In the genomic region with DNA sequence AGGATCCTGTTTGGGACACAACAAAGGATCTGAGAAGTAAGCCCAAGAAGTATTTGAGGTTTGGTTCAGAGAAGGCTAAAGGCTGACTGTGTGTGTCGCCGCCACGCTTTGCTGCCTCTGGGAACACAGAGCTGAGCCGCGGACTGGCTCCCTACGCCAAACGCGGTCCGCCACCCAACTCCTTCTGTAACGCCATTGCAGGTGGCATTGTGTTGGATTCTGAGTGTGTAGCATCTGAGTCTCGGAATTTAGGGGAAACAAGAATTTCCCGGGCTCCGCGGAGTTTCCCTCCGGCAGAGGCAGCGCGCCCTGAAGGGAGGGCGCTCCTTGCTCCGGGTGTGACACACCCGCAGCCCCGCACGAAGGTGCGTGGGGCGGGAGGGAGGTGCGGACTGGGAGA, we compare ENCODE assay signal across 9 mouse cellular contexts. TPM values are rescaled to one million over a fixed set of nuclear protein-coding genes. Genes with fewer than 3 reads are reported as not detected.
DNase-seq lines count a peak whose midpoint lies in the region; ATAC-seq and TF ChIP-seq lines count a peak whose summit lies in the region.
"Had no signal": no experiment of that assay in that cellular context is flagged by ENCODE, and none has a peak within 500 bp of the region (broad histone marks: within the 10 kb centered on the region; RNA-seq: fewer than 3 reads in every experiment).

No protein-coding gene starts in this region.

- peaks cover 4 to 25% of the 10 kb centered on the region in 2 experiments for H3K4me1 ChIP-seq in CH12.LX (ENCODE audit: control insufficient read depth in 1 of 2, insufficient read depth in 2 of 2)
- H3K4me1 ChIP-seq in forebrain, embryonic 11.5 days (replicated peaks; ENCODE audit: control insufficient read depth, insufficient read depth, low read length), result peaks cover 20% of the 10 kb centered on the region
- peaks cover 42% of the 10 kb centered on the region for H3K4me1 ChIP-seq in limb, embryonic 12.5 days (replicated peaks)
- peaks cover 13% of the 10 kb centered on the region for H3K4me1 ChIP-seq in small intestine, adult 2 months (ENCODE audit: control insufficient read depth, insufficient read depth, insufficient read length, low read length)

- peak; percentile 4; the same call in 1 of the 2 replicates for ATAC-seq in frontal cortex, adult (ENCODE audit: low TSS enrichment)
- no peak for ATAC-seq in forebrain, embryonic 11.5 days (replicated peaks; ENCODE audit: low FRiP score)
- no peak for ATAC-seq in limb, embryonic 12.5 days (ENCODE audit: insufficient number of reproducible peaks, insufficient read depth, low FRiP score, low TSS enrichment, low read depth)

- TF ChIP-seq CTCF in CH12.LX (conservative IDR thresholded peaks at IDR 0.05 in 1 of 2, IDR thresholded peaks at IDR 0.05 in 1 of 2; ENCODE audit: low read depth in 2 of 2, low read length in 2 of 2), result no peak
- no peak for TF ChIP-seq CTCF in small intestine, adult 2 months (IDR thresholded peaks at IDR 0.05; ENCODE audit: extremely low read depth, insufficient read length, insufficient replicate concordance, low read depth, low read length)

- peak overlapping the region; percentile 57; the same call in 1 of the 2 replicates for H3K27ac ChIP-seq in CH12.LX (ENCODE audit: insufficient read depth, low read depth)
- H3K27ac ChIP-seq in forebrain, embryonic 11.5 days (ENCODE audit: low read depth, low read length), result peak overlapping the region; percentile 25; the same call in 1 of the 2 replicates
- H3K27ac ChIP-seq in limb, embryonic 12.5 days, result peak overlapping the region; percentile 90
- H3K27ac ChIP-seq in small intestine, adult 2 months (ENCODE audit: insufficient read depth, low read depth, low read length), result peak overlapping the region; percentile 23

- no peak for DNase-seq in frontal cortex, postnatal 14 days (ENCODE audit: low spot score in 2 of 2)
- DNase-seq in CH12.LX (ENCODE audit: extremely low read depth), result no peak
- no peak for DNase-seq in forebrain, embryonic 11.5 days (ENCODE audit: low spot score)
- DNase-seq in urinary bladder, adult 2 months (ENCODE audit: low spot score), result no peak
- no peak for DNase-seq in frontal cortex, postnatal 10 days (ENCODE audit: low spot score in 2 of 2)

- 0% methylated on average over 21 of the region's 25 CpGs for WGBS in forebrain, embryonic 11.5 days
- WGBS in limb, embryonic 12.5 days, result under 1% methylated on average over 25 of the region's 25 CpGs
- WGBS in small intestine, adult 2 months, result 2% methylated on average over 25 of the region's 25 CpGs

- peak overlapping the region; percentile 67 to 75 (median 73) for H3K4me3 ChIP-seq in CH12.LX (replicated peaks in 1 of 3; ENCODE audit: low read depth in 2 of 3, low read length in 2 of 3, poor library complexity in 1 of 3)
- peak overlapping the region; percentile 63 for H3K4me3 ChIP-seq in forebrain, embryonic 11.5 days (ENCODE audit: low read depth, low read length)
- H3K4me3 ChIP-seq in limb, embryonic 12.5 days (replicated peaks), result peak overlapping the region; percentile 72
- peak overlapping the region; percentile 64 for H3K4me3 ChIP-seq in small intestine, adult 2 months (ENCODE audit: low read depth, low read length)

- dilution Hi-C loops in CH12.LX (cut with MboI; ENCODE audit: extremely low pct_ligation_motif_present, extremely low pct_unique_long_range_greater_than_20kb, low sequenced_read_pairs), result no loop called here

- no peaks in the 10 kb centered on the region for H3K36me3 ChIP-seq in CH12.LX (replicated peaks in 1 of 2; ENCODE audit: control insufficient read depth in 1 of 2, insufficient read depth in 1 of 2, low read length in 1 of 2)
- H3K36me3 ChIP-seq in forebrain, embryonic 11.5 days (ENCODE audit: control insufficient read depth, insufficient read depth, low read length), result no peaks in the 10 kb centered on the region
- H3K36me3 ChIP-seq in limb, embryonic 12.5 days, result no peaks in the 10 kb centered on the region
- no peaks in the 10 kb centered on the region for H3K36me3 ChIP-seq in small intestine, adult 2 months (ENCODE audit: control insufficient read depth, insufficient read depth, low read length)
- H3K36me3 ChIP-seq: G1E had no signal

- TF ChIP-seq EP300 in CH12.LX (IDR thresholded peaks at IDR 0.05; ENCODE audit: low read length), result no peak

- peaks cover 28% of the 10 kb centered on the region for H3K79me2 ChIP-seq in CH12.LX (replicated peaks; ENCODE audit: control insufficient read depth, extremely low read depth, insufficient read depth, poor library complexity, severe bottlenecking)

- in situ Hi-C loops in CH12.LX (cut with MboI; ENCODE audit: low pct_ligation_motif_present, low pct_unique_long_range_greater_than_20kb, low sequenced_read_pairs), result loop anchor here (25.0 kb wide), 3 partner anchors 515 to 1565 kb away; no protein-coding TSS in a partner anchor

- H3K27me3 ChIP-seq in CH12.LX (replicated peaks), result no peaks in the 10 kb centered on the region
- peaks cover 34% of the 10 kb centered on the region for H3K27me3 ChIP-seq in forebrain, embryonic 11.5 days (ENCODE audit: control insufficient read depth, insufficient read depth, low read length)
- peaks cover 27% of the 10 kb centered on the region for H3K27me3 ChIP-seq in limb, embryonic 12.5 days
- peaks cover 56% of the 10 kb centered on the region for H3K27me3 ChIP-seq in small intestine, adult 2 months (ENCODE audit: control insufficient read depth, insufficient read depth, low read length)

- peak overlapping the region; percentile 41 for H3K9ac ChIP-seq in CH12.LX (ENCODE audit: insufficient read depth, low read depth)
- peak overlapping the region; percentile 67 for H3K9ac ChIP-seq in forebrain, embryonic 11.5 days (ENCODE audit: low read length)
- peak overlapping the region; percentile 89 for H3K9ac ChIP-seq in limb, embryonic 12.5 days (replicated peaks)

- no peaks in the 10 kb centered on the region for H3K9me3 ChIP-seq in CH12.LX (replicated peaks; ENCODE audit: low read length)
- H3K9me3 ChIP-seq in forebrain, embryonic 11.5 days (ENCODE audit: control insufficient read depth, low read length), result no peaks in the 10 kb centered on the region
- no peaks in the 10 kb centered on the region for H3K9me3 ChIP-seq in limb, embryonic 12.5 days

- TF ChIP-seq RAD21 in CH12.LX (IDR thresholded peaks at IDR 0.05; ENCODE audit: low read depth, low read length), result no peak

- no peak for TF ChIP-seq POLR2A in CH12.LX (IDR thresholded peaks at IDR 0.05; ENCODE audit: low read depth, low read length)
- no peak for TF ChIP-seq POLR2A in small intestine, adult 2 months (IDR thresholded peaks at IDR 0.05; ENCODE audit: low read depth, low read length)

- peak overlapping the region; percentile 87 for H3K4me2 ChIP-seq in CH12.LX (ENCODE audit: insufficient read depth, low read depth, poor library complexity, severe bottlenecking)
- peak overlapping the region; percentile 98 for H3K4me2 ChIP-seq in forebrain, embryonic 11.5 days (ENCODE audit: low read depth, low read length, severe bottlenecking)
- peak overlapping the region; percentile 90 for H3K4me2 ChIP-seq in limb, embryonic 12.5 days

TF ChIP-seq in CH12.LX, 34 proteins besides CTCF, POLR2A, EP300 and RAD21:
- no peak for TF ChIP-seq PAX5 (IDR thresholded peaks at IDR 0.05; ENCODE audit: low read length)
- no peak for TF ChIP-seq GABPA (IDR thresholded peaks at IDR 0.05; ENCODE audit: insufficient replicate concordance, low read depth, low read length)
- TF ChIP-seq UBTF (IDR thresholded peaks at IDR 0.05; ENCODE audit: low read depth, low read length), result no peak
- no peak for TF ChIP-seq HCFC1 (IDR thresholded peaks at IDR 0.05; ENCODE audit: low read depth, low read length)
- no peak for TF ChIP-seq RCOR1 (conservative IDR thresholded peaks at IDR 0.05; ENCODE audit: low read depth, low read length)
- no peak for TF ChIP-seq ZMIZ1 (IDR thresholded peaks at IDR 0.05; ENCODE audit: low read depth, low read length)
- TF ChIP-seq MXI1 (IDR thresholded peaks at IDR 0.05; ENCODE audit: low read depth, low read length), result no peak
- no peak for TF ChIP-seq IRF4 (IDR thresholded peaks at IDR 0.05; ENCODE audit: low read depth, low read length)
- no peak for TF ChIP-seq BHLHE40 (IDR thresholded peaks at IDR 0.05; ENCODE audit: low read depth, low read length)
- no peak for TF ChIP-seq CHD2 (IDR thresholded peaks at IDR 0.05; ENCODE audit: low read length)
- no peak for TF ChIP-seq ZC3H11A (IDR thresholded peaks at IDR 0.05; ENCODE audit: low read depth, low read length)
- TF ChIP-seq SMC3 (IDR thresholded peaks at IDR 0.05; ENCODE audit: low read depth, low read length), result no peak
- no peak for TF ChIP-seq MAZ (IDR thresholded peaks at IDR 0.05; ENCODE audit: low read depth, low read length)
- no peak for TF ChIP-seq E2F4 (IDR thresholded peaks at IDR 0.05; ENCODE audit: insufficient replicate concordance, low read depth, low read length)
- no peak for TF ChIP-seq NRF1 (IDR thresholded peaks at IDR 0.05; ENCODE audit: low read depth, low read length)
- no peak for TF ChIP-seq USF2 (conservative IDR thresholded peaks at IDR 0.05; ENCODE audit: low read depth, low read length)
- no peak for TF ChIP-seq ETS1 (conservative IDR thresholded peaks at IDR 0.05; ENCODE audit: low read depth, low read length)

RNA-seq across cellular contexts. Expression of gene Nrp2, which starts 0.3 kb away (rescaled TPM):
- total RNA-seq in CH12.LX (2012; rRNA removed) (15.6 and 17.3 TPM in 2 replicates), CH12.LX (2014; rRNA removed) (15.7 and 16.4 TPM in 2 replicates)
- polyA plus RNA-seq in CH12.LX (2012; ENCODE audit: insufficient read length, low read depth), result 22.9 and 24.4 TPM in 2 replicates
- polyA plus RNA-seq in forebrain, embryonic 11.5 days (2014; fragmentation: Nextera tagmentation; extraction: Ambion mirVana), result 20.7 and 21.1 TPM in 2 replicates
- polyA plus RNA-seq in limb, embryonic 12.5 days (2016; fragmentation: Nextera tagmentation; extraction: Ambion mirVana), result 70.7 and 86.2 TPM in 2 replicates
- polyA plus RNA-seq in small intestine, adult 2 months (2012; rRNA removed), result 5.6 and 6.6 TPM in 2 replicates
- polyA plus RNA-seq in urinary bladder, adult 2 months (2012; rRNA removed), result 114 and 146 TPM in 2 replicates

Comparison
In these comparisons a context has a peak if more than half of its experiments do, and no peak if none do; other contexts are left out.
1. H3K27ac ChIP-seq: peak in every context shown above with its lines; median percentile 90 in limb, embryonic 12.5 days; 57 in CH12.LX; 25 in forebrain, embryonic 11.5 days; 23 in small intestine, adult 2 months.